Mouse (Mus musculus): ENCODE measurements around the gene Ccnl2. TPM values are rescaled to one million over a fixed set of nuclear protein-coding genes. Genes with fewer than 3 reads are reported as not detected.
"Not testable (repeated sequence)": the region's sequence is repeated elsewhere in the genome, so short reads cannot be mapped to it uniquely, and the experiment has no call there.

Ccnl2 gene
- total RNA-seq, 1 experiment from 2014 or later = 83.7 TPM

DNA sequence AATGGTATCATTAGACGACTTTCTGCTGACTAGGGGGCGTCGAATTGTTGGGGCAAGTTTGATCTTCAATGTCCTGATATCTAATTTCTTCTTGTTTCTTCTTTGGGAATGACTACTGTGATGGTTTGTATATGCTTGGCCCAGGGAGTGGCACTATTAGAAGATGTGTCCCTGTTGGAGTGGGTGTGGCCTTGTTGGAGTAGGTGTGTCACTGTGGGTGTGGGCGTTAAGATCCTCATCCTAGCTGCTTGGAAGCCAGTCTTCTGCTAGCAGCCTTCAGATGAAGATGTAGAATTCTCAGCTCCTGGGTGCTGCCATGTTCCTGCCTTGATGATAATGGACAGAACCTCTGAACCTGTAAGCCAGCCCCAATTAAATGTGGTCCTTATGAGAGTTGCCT is 23.5 kb upstream of the Ccnl2 start:
- ATAC-seq (replicated peaks; ENCODE audit: low read depth, poor library complexity, severe bottlenecking) = not testable (repeated sequence)

DNA sequence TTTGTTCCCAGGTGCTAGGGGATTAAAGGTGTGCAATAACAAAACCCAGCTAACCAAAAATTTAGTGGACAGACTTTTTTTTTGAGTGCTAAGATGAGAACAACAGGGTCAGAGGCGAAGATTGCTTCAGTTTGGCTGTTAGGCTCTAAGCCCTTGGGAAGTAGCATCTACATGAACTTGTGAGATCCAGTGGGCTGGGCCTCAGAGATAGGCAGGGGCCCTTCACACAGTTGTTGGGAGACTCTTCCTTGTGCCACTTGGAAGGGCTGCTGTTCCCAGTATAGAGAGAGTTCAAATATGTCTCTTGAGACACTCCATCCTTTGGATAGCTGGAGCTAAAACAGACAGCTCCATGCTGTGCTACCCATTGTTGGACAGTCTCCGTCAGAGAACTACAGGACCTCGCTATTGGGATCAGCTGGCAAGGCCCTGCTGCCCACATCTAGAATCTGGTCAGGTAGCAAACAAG is 22.2 kb upstream of the Ccnl2 start, which contains the start of gene Ankrd65:
Ankrd65 (plus strand) TSS at position 419 of the 469 bp plus-strand sequence.
- ATAC-seq (replicated peaks; ENCODE audit: low read depth, poor library complexity, severe bottlenecking) = no peak

DNA sequence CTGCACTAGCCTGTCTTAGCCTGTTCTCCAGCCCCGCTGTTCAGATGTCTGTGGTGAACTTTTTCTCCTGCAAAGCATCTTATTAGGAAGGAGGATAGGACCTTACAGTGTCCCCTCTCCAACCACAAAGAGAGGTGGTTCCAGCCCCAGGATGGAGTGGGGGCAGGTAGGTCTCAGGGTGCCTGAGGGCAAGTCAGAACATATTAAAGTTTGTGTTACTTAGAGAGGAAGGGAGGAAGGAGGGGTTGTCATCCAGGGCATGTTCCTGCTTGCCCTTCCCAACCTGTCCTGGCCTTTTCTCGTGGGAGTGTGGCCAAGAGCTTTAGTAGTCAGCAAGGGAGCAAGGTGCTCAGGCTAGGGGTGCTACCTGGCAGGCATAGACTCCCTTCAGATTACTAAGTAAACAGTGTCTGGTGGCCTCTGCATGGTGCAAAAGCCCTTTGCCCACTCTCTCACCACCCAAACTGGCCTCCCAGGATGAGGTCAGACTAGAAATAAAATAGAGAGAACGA is 21.6 kb upstream of the Ccnl2 start:
- ATAC-seq (replicated peaks; ENCODE audit: low read depth, poor library complexity, severe bottlenecking) = no peak

DNA sequence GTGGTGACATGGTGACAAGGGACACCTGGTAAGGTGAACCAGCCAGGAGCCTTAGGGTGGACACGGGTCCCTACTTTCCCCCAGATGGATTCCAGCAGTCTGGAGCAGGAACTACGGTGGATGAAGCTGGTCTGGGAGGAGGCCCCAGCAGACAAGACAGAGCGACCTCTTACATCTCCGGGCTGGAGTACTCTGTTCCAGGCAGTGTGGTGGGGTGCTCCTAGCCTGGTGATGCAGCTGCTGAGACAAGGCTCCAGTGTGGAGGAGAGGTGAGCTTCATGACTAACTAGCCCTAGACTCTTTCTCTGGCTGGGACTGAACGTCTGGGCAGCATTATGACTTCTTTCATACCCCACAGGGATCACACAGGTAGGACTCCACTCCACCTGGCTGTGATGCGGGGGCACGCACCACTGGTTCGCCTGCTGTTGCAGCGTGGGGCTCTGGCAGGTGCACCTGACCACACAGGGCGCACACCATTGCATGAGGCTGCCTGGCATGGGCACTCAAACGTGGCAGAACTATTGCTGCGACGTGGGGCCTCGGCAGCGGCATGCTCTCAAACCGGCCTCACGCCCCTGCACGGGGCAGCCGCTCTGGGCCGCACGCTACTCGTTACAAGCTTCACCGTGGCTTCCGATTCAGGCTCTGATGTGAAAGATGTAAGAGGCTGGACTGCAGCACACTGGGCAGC is 20.9 kb upstream of the Ccnl2 start:
- ATAC-seq (replicated peaks; ENCODE audit: low read depth, poor library complexity, severe bottlenecking) = no peak

DNA sequence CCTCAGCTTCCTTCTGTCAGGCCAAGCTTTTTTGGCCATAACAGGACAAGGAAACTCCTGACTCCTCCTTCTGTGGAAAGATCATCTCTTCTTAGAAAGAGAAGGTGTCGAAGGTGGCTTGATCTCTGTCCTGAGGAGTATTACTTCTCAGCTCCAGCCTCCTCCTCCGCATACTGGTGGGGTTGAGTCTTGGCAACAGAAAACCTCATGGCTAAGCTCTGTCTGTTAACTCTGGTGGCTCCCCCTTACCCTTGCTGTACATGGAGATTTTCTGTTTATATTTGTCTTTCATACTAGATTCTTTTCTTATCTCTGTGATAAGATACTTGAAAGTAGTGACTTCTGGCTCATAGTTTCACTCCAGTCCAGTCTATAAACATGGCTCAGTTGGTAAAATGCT is 18.6 kb upstream of the Ccnl2 start:
- no peak for ATAC-seq (replicated peaks; ENCODE audit: low read depth, poor library complexity, severe bottlenecking)

DNA sequence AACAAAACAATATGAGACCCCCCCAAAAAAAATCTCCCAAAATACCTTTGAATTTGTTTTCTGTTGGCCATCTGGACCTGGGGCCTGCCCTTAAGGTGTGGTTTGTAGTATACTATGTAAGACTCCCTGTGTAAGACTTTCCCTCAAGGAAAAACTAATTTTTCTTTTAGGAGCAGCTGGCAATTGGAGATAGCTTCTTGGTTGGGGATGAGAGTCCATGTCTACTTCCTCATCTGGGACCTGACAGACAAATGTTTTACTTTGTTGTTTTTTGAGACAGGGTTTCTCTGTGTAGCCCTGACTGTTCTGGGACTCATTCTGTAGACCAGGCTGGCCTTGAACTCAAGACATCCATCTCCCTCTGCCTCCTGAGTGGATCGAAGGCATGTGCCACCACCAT is 10.2 kb upstream of the Ccnl2 start:
- no peak for ATAC-seq (replicated peaks; ENCODE audit: low read depth, poor library complexity, severe bottlenecking)

DNA sequence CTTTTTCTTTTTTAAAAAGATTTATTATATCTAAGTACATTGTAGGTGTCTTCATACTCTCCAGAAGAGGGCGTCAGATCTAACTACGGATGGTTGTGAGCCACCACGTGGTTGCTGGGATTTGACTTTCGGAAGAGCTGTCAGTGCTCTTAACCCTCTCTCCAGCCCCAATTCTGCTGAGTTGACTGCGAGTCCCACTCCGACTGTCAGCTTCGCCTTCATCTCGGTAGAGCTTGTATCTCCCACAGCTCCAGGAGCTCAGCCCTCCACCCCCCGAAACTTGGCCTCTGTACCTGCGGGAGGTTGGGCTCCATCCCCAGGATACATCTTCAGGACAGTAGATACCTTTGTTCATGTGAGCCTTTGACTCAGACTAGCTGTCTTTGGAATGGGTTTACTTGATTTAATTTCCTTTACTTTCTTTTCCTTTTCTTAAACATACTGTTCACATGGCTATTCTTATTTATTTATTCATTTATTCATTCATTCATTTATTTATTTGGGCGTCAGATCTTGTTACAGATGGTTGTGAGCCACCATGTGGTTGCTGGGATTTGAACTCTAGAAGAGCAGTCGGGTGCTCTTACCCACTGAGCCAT is 9.4 kb upstream of the Ccnl2 start, which contains the start of gene Mrpl20:
Mrpl20 (plus strand) TSS at position 138 of the 599 bp plus-strand sequence.
- ATAC-seq (replicated peaks; ENCODE audit: low read depth, poor library complexity, severe bottlenecking) = peak; percentile 53

DNA sequence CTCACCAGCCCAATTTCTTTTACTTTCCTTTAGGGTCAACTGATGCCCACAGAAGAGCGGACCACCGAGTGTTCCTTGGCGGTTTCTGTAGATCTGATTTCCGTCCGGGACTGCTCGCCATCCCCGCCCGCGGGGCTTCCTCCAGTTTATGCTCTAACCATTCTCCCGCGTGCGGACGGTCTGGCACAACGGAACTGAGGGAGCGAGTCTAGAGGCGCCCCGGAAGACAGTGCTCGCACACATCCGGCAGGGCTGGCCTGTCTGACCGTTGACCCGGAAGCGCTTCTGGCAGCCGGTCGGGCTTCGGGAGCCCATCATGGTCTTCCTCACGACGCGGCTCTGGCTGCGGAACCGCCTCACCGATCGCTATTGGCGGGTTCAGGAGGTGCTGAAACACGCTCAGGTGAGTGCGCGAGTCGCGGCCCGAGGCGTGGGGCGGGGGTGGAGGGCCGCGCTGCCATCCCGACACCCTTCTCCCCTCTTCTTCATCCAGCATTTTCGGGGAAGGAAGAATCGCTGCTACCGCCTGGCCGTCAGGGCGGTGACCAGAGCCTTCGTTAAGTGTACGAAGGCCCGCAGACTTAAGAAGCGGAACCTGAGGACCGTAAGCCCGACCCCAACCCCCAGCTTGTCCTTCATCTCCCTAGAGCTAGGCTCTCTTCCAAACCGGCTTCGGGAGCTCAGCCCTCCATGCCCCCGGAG is 8.8 kb upstream of the Ccnl2 start:
- ATAC-seq (replicated peaks; ENCODE audit: low read depth, poor library complexity, severe bottlenecking) = peak; percentile 97

DNA sequence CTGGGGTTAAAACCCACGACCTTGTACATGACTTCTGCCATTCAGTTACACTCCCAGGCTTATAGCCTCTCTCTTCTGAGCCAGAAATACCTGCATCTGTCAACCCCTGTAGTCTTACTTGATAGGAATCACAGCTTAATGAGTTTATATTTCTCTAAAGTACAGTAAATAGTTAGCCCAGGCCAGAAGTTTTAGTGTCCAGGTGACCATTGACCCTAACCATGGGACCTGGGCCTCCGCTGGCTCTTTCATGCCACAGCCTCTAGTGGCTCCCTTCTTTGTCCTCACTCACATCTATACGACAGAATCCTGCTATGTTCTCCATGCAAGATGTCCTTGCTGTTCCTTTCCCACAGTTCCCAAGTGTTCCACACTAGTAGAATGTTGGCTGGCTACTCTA is 4.4 kb upstream of the Ccnl2 start:
- ATAC-seq (replicated peaks; ENCODE audit: low read depth, poor library complexity, severe bottlenecking) = no peak

DNA sequence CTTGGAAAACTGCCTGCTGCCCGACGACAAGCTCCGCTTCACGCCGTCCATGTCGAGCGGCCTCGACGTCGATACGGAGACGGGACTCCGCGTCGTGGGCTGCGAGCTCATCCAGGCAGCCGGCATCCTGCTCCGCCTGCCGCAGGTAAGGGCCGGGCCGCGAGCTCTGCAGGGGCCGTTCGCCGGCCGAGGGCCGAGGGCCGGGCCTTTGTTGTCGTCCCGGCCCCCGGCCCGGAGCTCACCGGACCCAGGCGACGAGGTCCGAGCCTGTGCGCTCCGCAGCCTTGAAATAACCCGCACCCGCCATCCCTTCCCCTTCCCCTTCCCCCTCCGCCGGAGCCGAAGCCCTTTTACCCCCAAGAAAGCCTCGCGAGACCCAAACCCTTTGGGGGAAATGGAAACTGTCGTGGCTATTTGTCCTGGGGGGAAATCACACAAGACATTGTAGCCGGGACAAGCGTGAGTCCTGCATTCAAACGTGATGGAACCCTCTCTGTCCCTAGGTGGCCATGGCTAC is 434 bp downstream of the Ccnl2 start:
- ATAC-seq (replicated peaks; ENCODE audit: low read depth, poor library complexity, severe bottlenecking) = no peak

DNA sequence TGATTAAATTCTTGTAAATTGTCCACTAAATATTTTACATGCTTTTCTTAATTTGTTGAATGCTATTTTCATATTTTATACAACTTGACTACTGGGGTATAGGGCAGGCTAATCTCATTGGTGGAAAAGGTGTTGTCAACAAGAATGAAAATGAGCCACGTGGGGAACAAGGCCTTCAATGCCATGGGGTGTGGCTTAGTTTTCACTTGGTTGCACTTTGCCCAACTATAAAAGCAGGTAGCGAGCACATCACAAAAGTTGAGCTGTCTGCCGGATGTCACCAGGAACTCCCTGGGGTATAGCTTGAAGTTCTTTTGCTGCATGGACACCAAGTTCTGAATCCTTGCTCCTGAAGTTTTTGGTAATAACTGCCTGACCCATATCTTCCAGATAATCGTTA is 5.2 kb downstream of the Ccnl2 start:
- no peak for ATAC-seq (replicated peaks; ENCODE audit: low read depth, poor library complexity, severe bottlenecking)

DNA sequence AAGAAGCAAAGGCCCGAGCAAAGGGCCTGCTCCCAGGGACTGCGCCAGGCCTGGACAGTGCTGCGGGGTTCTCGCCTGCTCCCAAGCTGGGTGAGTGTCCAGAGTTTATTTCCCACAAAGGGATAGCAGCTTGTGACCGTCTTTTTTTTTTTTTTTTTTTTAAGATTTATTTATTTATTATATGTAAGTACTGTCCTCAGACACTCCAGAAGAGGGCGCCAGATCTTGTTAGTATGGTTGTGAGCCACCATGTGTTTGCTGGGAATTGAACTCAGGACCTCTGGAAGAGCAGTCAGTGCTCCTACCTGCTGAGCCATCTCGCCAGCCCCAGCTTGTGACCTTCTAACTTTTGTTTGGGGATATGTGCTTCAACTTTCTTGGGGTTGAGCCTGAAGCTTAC is 8.7 kb downstream of the Ccnl2 start:
- 0 out of 2 replicates have a peak, but pooled peaks have one; percentile 29 for ATAC-seq (replicated peaks; ENCODE audit: low read depth, poor library complexity, severe bottlenecking)

DNA sequence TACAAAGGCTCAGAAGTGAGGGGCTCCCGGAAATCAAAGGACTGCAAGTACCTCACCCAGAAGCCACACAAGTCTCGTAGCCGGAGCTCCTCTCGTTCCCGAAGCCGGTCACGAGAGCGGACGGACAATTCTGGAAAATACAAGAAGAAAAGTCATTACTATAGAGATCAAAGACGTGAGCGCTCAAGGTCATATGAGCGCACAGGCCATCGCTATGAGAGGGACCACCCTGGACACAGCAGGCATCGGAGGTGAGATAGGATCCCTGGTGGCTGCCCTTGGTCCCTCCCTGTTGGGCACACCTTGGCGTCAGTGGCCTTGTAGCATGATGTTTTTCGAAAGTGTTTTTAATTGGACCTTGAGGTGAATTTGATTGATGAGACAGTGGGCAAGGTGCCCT is 11.2 kb downstream of the Ccnl2 start:
- ATAC-seq (replicated peaks; ENCODE audit: low read depth, poor library complexity, severe bottlenecking) = no peak

DNA sequence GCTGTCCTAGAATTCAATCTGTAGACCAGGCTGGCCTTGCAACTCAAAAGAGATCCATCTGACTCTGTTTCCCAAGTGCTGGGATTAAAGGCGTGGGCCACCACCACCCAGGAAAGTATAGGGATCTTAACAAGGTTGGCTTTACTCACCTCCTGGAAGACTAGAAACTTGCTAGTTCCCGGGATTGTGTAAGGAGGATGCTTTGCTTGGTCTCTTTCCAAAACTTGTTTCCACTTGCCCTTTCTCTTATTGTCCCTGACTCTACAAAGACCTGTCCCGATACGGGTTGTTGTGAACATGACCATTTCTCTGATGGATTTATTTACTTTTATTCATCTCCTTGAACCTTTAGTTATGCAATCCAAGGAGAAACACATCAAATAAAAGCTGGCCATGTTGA is 17.6 kb downstream of the Ccnl2 start:
- ATAC-seq (replicated peaks; ENCODE audit: low read depth, poor library complexity, severe bottlenecking) = no peak

DNA sequence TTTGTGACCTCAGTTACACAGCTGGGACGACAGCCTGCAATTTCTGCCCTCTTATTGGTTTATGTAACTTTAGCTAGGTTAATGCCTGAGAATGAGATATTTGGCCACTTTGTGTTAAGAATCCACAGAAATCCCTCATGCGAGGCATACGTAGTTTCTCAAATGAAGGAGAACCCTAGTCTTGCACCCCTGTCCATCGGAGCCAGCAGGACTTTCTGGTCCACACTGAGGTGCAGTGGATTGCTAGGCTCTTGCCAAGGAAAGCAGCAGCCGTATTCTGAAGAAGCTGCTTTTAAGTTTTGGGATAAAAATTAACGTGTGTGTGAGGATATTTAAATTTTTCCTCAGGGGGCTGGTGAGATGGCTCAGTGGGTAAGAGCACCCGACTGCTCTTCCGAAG is 18.3 kb downstream of the Ccnl2 start:
- ATAC-seq (replicated peaks; ENCODE audit: low read depth, poor library complexity, severe bottlenecking) = no peak

DNA sequence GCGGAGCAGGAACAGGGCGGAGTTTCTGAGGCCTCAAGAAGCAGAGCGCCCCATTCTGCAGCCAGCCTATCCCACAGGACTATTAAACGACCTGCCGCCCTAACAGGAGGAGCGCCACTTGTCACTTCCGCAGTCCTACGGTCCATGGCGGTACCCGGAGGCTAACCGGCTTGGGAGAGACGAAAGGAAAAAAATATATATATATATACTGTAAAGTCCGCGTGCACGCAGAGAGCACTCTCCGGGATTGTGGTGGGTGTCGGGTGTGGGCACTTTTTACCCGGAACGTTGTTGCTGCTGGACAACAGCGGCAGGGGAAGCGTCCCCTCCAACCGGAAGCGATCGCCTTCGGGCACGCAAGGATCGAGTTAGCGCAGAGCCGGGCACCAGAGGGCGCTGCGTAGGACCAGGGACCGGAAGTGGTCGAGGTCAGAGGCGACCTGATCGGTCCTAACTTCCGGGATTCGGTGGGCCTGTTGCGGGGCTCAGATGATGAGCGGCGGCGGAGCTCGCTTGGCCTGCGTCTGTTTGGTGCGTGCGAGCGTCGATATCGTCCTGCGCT is 19.0 kb downstream of the Ccnl2 start, which contains the start of gene Aurkaip1:
Aurkaip1 (plus strand) TSS at position 68 of the 562 bp plus-strand sequence.
- peak; percentile 87 for ATAC-seq (replicated peaks; ENCODE audit: low read depth, poor library complexity, severe bottlenecking)

DNA sequence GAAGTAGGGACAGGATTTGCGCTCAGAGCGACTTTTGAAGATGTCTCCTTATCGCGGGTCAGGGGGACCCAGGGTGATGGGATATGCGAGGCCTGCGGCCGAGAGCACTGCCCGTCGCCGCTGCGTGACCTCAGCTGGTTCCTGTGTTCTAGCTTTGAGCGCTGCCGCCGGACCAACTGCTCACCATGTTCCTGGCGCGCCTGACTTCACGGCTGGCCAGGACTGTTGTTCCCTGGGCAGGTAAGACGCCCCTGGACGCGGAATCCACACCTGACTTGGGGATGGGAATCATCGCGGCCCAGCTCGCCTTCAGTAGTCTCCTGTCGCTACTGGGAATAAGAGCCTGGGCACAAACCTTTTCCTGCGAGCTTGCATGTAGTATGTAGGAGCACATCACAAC is 19.5 kb downstream of the Ccnl2 start:
- no peak for ATAC-seq (replicated peaks; ENCODE audit: low read depth, poor library complexity, severe bottlenecking)

DNA sequence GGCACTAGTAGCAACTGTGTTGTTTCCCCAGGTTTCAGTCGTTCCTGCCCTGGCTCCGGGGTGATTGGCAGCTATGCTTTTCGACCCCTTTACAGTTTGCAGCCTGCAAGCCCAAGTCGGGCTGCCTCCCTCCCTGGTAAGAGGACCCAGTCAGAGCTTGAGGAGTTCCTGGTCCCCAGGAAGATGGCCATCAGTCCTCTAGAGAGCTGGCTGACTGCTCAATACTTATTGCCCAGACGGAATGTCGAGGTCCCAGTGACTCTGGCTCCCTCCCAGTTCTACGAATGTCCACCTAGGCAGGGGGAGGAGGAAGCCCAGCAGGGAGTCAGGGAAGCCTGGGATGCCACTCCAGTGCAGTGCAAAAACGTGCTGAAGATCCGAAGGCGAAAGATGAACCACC is 20.0 kb downstream of the Ccnl2 start:
- ATAC-seq (replicated peaks; ENCODE audit: low read depth, poor library complexity, severe bottlenecking) = no peak

DNA sequence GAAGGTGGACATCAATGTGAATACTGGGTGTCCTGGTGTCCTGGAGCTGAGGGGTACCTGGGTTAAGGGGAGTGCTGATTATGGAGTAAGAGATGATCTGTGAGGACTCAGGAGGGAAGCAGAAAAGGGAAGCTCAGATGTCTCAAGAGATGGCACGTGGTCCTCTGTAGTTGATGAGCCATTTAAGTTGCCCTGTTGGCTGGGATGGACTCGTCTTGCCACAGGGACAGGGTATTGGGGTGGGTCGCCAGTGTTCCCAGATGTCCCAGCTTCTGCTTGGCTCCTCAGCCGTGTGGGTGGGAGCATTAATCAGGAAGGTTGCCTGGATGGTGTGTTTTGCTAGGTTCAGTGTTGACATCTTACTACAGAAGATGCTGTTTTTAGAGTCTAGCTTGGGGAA is 20.9 kb downstream of the Ccnl2 start:
- no peak for ATAC-seq (replicated peaks; ENCODE audit: low read depth, poor library complexity, severe bottlenecking)

DNA sequence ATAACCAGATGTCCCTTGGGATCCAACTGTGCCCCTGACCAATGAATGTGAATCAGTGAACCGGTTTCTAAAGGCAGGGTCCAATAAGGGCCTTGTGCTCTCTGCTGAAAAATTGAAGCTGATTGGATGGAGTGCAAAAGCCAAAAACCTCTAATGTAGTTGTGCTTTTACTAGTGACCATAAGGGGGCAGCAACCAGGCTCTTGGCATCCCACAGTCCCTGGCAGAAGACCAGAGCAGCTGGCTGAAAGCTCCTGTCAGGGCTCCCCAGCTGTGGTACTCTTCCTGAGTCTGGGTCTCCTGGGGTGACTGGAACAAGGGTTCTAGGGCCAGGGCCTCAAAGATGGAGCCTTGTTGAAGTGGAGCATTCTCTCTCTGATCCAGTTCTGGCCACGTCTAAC is 21.5 kb downstream of the Ccnl2 start:
- peak; percentile 48 for ATAC-seq (replicated peaks; ENCODE audit: low read depth, poor library complexity, severe bottlenecking)

Measured in common myeloid progenitor, adult 5-6 weeks (primary cell).